Mouse (Mus musculus) erythroblast, embryonic 14.5 days (primary cell): Measurements from ENCODE around the gene BC005624.

Source experiments
- GATA1 ChIP-seq: IDR thresholded peaks from 2 replicates; pipeline ENCODE4 v1.6.1; 2012; ENCODE audit warnings: low read length, inconsistent platforms, mixed read lengths
- TAL1 ChIP-seq: IDR thresholded peaks from 3 replicates; pipeline ENCODE4 v1.6.1; 2012; ENCODE audit warnings: low read length, inconsistent platforms, mixed read lengths

DNA sequence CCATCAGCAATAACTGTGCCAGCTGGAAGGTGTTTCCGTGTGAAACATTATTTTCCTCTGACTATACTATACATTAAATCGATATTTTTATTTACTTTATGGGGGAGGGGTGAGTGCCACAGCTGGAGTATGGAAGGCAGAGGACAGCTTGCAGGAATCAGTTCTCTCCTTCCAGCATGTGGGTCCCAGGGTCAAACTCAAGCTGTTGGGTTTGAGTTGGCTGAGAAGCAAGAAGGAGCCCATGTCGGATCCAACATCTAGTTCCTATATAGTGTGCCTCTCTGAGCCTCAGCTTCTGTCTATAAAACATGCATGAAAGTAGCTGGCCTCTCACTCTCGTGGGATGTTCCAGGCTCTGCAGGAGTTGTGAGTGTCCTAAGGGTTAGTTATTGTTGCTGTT is 55.6 kb downstream of the BC005624 start:
- TF ChIP-seq GATA1 (no peak), TAL1 (no peak)
